Mouse (Mus musculus) kidney, adult 2 months (tissue): ENCODE data around the gene Ifitm10.
"Not testable (repeated sequence)": the region's sequence is repeated elsewhere in the genome, so short reads cannot be mapped to it uniquely, and the experiment has no call there.

Source experiments
- CTCF ChIP-seq: fragments of 200-500 bp; conservative IDR thresholded peaks from 2 replicates; pipeline ENCODE4 v1.5.1; 2011; ENCODE audit warnings: low read depth, mild to moderate bottlenecking, control low read depth, low read length, moderate library complexity, mixed read lengths; ENCODE audit not compliant: insufficient read depth, insufficient read length
- POLR2A ChIP-seq: fragments of 200-500 bp; IDR thresholded peaks from one replicate; pipeline ENCODE4 v1.6.1; 2011; ENCODE audit warnings: low read depth, low read length, control low read depth

DNA sequence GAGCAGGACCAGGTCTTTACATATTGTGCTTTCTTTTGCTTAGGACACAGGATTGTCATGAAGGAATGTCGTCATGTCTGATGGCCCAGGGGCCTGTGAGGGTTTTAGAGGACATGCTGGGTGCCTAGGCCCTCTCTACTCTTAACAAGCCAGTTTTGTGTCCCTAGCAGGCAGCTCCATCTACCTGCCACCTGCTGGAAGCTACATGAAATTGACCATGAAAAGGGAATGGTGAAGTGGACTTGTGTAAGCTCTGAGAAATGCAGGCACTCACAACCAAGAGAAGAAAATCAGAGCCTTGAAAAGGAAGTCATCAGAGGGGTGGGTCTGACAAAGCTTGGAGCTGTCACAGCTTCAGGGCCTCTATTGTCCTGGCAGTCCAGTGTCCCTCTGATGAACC is 94.3 kb downstream of the Ifitm10 start:
- not testable (repeated sequence) for TF ChIP-seq POLR2A, CTCF
